Mouse (Mus musculus) telencephalon, adult 2 months (tissue): ENCODE measurements around the gene Ssmem1.
A peak's percentile ranks its signal among the peaks of the same experiment; 100 is the strongest.

Source experiments
- DNase-seq: peaks from one replicate; pipeline ENCODE4 v3.0.0-alpha.2; 2011; ENCODE audit warnings: low read depth, low spot score

Gene Ssmem1

GRCm38 (mm10) chr6:30509265-30510239, at the start of gene Ssmem1, which contains the start of gene Tmem209:
TSS of gene Ssmem1 (plus strand) at chr6:30509849.
TSS of gene Tmem209 (minus strand) at chr6:30509783.
- DNase-seq: peak; percentile 96

- DNase-seq: peak; percentile 97
Observed at GRCm38 (mm10) chr6:30460750-30461446, 48.8 kb upstream of the Ssmem1 start.

- no peak for DNase-seq
Observed at GRCm38 (mm10) chr6:30461755-30462344, 47.8 kb upstream of the Ssmem1 start.

- no peak for DNase-seq
Observed at GRCm38 (mm10) chr6:30462822-30463221, 46.8 kb upstream of the Ssmem1 start.

GRCm38 (mm10) chr6:30465586-30465985, 44.1 kb upstream of the Ssmem1 start:
- DNase-seq: no peak

- DNase-seq: no peak
Observed at GRCm38 (mm10) chr6:30468058-30468457, 41.6 kb upstream of the Ssmem1 start.

GRCm38 (mm10) chr6:30468684-30469083, 41.0 kb upstream of the Ssmem1 start:
- no peak for DNase-seq

- DNase-seq: no peak
Observed at GRCm38 (mm10) chr6:30469370-30469769, 40.3 kb upstream of the Ssmem1 start.

GRCm38 (mm10) chr6:30471706-30472105, 37.9 kb upstream of the Ssmem1 start:
- DNase-seq: no peak

- no peak for DNase-seq
Observed at GRCm38 (mm10) chr6:30476025-30476765, 33.5 kb upstream of the Ssmem1 start.

GRCm38 (mm10) chr6:30477210-30477714, 32.4 kb upstream of the Ssmem1 start:
- DNase-seq: no peak

GRCm38 (mm10) chr6:30477784-30478183, 31.9 kb upstream of the Ssmem1 start:
- no peak for DNase-seq

- DNase-seq: no peak
Observed at GRCm38 (mm10) chr6:30479418-30479817, 30.2 kb upstream of the Ssmem1 start.

- DNase-seq: no peak
Observed at GRCm38 (mm10) chr6:30482908-30483307, 26.7 kb upstream of the Ssmem1 start.

GRCm38 (mm10) chr6:30486504-30486903, 23.1 kb upstream of the Ssmem1 start:
- no peak for DNase-seq

- DNase-seq: no peak
Observed at GRCm38 (mm10) chr6:30499049-30499448, 10.6 kb upstream of the Ssmem1 start.

GRCm38 (mm10) chr6:30508824-30509223, 825 bp upstream of the Ssmem1 start:
- DNase-seq: no peak

GRCm38 (mm10) chr6:30510291-30510690, 642 bp downstream of the Ssmem1 start:
- DNase-seq: no peak

GRCm38 (mm10) chr6:30514242-30514641, 4.6 kb downstream of the Ssmem1 start:
- no peak for DNase-seq

- DNase-seq: no peak
Observed at GRCm38 (mm10) chr6:30520400-30520799, 10.8 kb downstream of the Ssmem1 start.
